Mouse (Mus musculus) lung, adult 2 months (tissue): ENCODE results near the gene Nup54. TPM values are rescaled to one million over a fixed set of nuclear protein-coding genes. Genes with fewer than 3 reads are reported as not detected.

Experiments
- DNase-seq: peaks from one replicate; pipeline ENCODE4 v3.0.0; 2022
- H3K4me1 ChIP-seq: fragments of 200-500 bp; 2 replicates; pipeline ENCODE4 v1.6.1; 2011; ENCODE audit warnings: low read length; ENCODE audit not compliant: control insufficient read depth, insufficient read depth
- H3K4me3 ChIP-seq: fragments of 200-500 bp; replicated peaks from 2 replicates; pipeline ENCODE3; 2011; ENCODE audit warnings: low read depth, mild to moderate bottlenecking, control low read depth, low read length; ENCODE audit errors: extremely low read depth
- CTCF ChIP-seq: fragments of 200-500 bp; IDR thresholded peaks from 2 replicates; pipeline ENCODE4 v1.5.1; 2011; ENCODE audit warnings: mild to moderate bottlenecking, low read length, control low read depth; ENCODE audit not compliant: insufficient read depth
- POLR2A ChIP-seq: fragments of 200-500 bp; IDR thresholded peaks from 2 replicates; pipeline ENCODE4 v1.6.1; 2011; ENCODE audit warnings: low read depth, mild to moderate bottlenecking, control low read depth, low read length, borderline replicate concordance; ENCODE audit errors: extremely low read depth
- WGBS: fragments of 180-500 bp; shearing (Covaris S2); methylation state at CpG from one replicate; pipeline ENCODE4 v1.1.7; 2018; 5-methylcytosine and 5-hydroxymethylcytosine counted together
- polyA plus RNA-seq: library from polyadenylated mRNA; depleted of rRNA; stranded (reverse); fragments of >200 nt; gene quantifications from 2 replicates; pipeline ENCODE4 v1.2.3, GENCODE M21; 2012

The Nup54 gene
- polyA plus RNA-seq, 1 experiment: 13.2 TPM

DNA sequence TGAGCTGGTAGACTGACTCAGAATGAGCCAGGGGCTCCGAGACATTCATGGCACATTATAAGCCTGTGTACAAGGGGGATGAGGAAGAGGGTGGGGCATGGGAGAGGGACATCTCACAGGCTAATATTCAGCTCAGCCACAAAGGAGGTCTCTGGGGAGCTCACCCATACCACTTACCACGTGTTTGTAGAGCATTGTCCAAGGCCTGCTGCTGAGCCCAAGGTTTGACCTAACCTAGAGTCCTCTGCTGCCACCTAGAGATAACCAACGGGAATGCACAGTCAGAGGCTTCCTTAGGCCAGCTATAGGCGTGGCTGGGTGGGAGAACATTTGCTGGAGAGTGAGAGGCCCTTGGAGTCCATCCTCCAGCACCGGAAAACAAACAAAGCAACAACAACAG is 36.9 kb downstream of the Nup54 start:
- WGBS: 22% methylated on average over 5 of the region's 5 CpGs

DNA sequence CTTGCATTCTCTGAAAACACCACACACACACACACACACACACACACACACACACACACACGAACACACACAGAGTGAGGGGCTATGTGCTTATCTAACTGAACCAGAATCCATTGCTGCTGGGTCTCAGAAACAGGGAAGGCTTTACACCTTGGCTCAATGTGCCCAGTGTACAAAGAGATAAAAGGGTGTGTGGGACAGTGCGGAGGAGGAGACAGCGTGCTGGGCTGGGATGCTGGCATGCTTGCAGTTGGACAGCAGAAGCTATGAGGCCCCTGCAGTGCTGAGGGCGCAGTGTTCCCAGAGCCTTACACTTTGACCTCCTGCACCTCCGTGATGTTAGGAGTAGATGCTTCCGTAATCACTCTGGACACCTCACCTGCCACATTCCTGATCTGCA is 38.5 kb downstream of the Nup54 start:
- 81% methylated on average over 6 of the region's 6 CpGs for WGBS
- Histone ChIP-seq H3K4me1 (no peaks in the 10 kb centered on the region), H3K4me3 (no peak overlapping the region)
- no peak for DNase-seq
- TF ChIP-seq POLR2A (no peak), CTCF (no peak)

More for the DNA sequence above, 36.9 kb downstream of the Nup54 start:
- peak; percentile 87 for TF ChIP-seq CTCF
- no peak for TF ChIP-seq POLR2A
- Histone ChIP-seq H3K4me3 (no peak overlapping the region), H3K4me1 (no peaks in the 10 kb centered on the region)
- peak; percentile 64 for DNase-seq

DNA sequence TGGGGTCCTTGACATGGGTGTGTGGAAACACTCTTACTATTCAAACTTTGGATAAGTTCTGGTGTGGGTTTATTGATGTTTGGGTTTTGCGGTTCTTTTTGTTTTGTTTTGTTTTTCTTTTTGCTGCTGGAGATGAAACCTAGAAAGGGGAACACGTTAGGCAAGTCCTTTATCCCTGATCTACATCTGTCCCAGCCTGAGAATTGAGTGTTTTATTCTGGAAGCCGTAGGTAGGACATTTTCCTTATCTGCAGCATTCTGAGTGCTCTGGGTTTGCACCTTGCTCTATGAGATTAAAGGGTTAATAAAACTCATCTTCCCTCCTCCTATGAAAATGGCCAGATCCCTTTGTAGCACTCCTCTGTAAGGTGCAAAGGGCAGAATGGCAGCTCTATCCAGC is 39.3 kb downstream of the Nup54 start:
- no peak for DNase-seq
- no peak for TF ChIP-seq CTCF
- no peak for TF ChIP-seq POLR2A
- H3K4me1 ChIP-seq: no peaks in the 10 kb centered on the region
- no peak overlapping the region for H3K4me3 ChIP-seq
- WGBS: 79% methylated on average over 3 of the region's 3 CpGs

DNA sequence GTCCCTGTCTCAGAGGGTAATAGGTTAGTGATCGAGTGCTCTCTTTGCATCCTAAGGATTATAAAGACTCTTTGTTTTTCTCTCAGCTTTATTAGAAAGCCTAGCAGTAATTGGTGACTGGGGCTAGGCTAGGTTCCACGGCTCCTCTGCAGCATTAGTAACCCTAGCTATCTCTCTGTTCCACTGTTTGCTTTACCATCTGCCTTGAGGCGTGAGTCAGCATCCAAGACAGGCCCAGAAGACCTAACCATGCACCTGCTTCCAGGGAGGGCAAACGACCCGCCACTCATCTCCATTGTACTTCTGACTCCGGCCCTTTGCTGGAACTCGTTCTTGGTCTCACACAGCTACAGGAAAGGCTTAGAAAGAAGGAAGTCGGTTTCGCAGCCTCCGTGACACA is 41.2 kb downstream of the Nup54 start:
- WGBS: 39% methylated on average over 10 of the region's 10 CpGs
- TF ChIP-seq CTCF (no peak), POLR2A (no peak)

DNA sequence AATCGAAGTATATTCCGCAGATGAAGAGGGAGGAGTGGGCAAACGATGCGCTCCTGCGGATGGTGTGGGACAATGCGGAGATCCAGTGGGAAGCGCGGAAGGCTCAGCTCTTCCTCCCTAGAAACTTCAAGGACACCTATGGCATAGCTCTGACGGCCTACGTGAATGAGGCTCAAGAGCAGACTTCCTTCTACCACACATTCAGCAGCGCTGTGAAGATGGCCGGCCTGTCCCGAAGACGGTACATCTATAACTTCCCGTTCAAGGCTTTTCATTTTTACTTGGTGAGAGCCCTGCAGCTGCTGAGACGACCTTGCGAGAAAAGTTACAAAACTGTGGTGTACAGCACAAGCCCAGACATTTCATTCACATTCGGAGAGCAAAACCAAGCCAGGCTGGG is 42.5 kb downstream of the Nup54 start:
- H3K4me3 ChIP-seq: no peak overlapping the region
- TF ChIP-seq CTCF (no peak), POLR2A (no peak)
- DNase-seq: no peak
- no peaks in the 10 kb centered on the region for H3K4me1 ChIP-seq
- 46% methylated on average over 18 of the region's 18 CpGs for WGBS

More for the DNA sequence above, 41.2 kb downstream of the Nup54 start:
- H3K4me1 ChIP-seq: no peaks in the 10 kb centered on the region
- no peak overlapping the region for H3K4me3 ChIP-seq
- no peak for DNase-seq

DNA sequence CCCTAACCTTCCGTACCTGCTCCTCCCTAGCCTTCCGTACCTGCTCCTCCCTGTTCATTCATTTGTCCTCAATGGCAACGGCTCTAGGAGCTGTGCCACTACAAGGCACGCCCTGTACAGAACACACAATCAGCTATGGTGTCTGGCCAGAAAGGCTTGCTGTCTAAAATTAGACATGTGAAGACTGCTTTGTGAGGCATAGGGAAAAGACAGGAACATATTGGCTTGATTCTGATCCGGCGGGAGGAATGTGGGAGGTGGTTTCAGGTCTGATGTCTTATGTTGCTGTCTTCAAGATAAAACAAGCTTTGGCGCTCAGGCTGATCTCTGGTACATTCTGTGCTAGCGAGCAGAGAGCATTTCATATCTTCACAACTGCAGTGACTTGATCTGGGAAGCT is 44.4 kb downstream of the Nup54 start:
- no peak for DNase-seq
- Histone ChIP-seq H3K4me1 (peaks cover 3% of the 10 kb centered on the region; the same call in 1 of the 2 replicates), H3K4me3 (no peak overlapping the region)
- 54% methylated on average over 8 of the region's 8 CpGs for WGBS
- TF ChIP-seq CTCF (no peak), POLR2A (no peak)

DNA sequence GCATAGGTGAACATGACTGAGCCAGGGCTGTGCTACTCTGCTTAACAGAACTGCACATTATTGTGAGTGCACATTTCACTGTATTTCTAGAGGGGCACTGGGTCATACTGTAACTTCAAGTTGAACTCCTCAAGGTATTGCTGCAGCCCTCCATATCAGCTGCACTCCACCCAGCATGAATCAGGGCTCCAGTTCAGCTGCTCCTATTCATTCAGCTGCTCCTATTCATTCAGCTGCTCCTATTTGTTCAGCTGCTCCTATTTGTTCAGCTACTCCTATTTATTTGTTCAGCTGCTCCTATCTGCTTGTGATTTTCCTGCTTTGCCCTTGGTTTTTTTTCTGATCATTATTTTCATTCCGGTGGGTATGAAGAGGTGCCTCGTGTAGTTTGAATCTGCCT is 45.0 kb downstream of the Nup54 start:
- peaks cover 3% of the 10 kb centered on the region; the same call in 1 of the 2 replicates for H3K4me1 ChIP-seq
- no peak for DNase-seq
- 51% methylated on average over 2 of the region's 2 CpGs for WGBS
- TF ChIP-seq CTCF (no peak), POLR2A (no peak)
- no peak overlapping the region for H3K4me3 ChIP-seq

DNA sequence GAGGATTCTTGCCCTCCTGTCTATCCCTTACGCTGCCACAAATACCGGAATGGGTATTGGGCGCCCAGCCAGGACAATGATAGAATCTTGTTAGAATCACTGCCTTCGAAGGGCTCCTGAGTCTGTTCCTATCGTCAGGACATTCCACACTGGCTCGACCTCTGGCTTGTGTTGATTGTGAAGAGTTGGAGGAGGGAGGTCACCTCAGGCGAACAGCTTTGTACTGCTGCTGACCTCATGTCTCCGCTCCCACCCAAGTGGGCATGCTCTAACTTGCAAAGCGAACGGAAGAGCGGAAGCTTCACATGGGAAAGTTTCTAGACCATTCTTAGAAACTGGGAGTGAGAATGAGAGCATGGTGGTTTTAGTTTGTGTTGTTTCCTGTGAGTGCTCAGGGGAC is 47.6 kb downstream of the Nup54 start:
- peak; percentile 11; the same call in 1 of the 2 replicates for TF ChIP-seq POLR2A
- no peak for TF ChIP-seq CTCF
- peaks cover 3% of the 10 kb centered on the region; the same call in 1 of the 2 replicates for H3K4me1 ChIP-seq
- DNase-seq: no peak
- 41% methylated on average over 11 of the region's 11 CpGs for WGBS
- no peak overlapping the region for H3K4me3 ChIP-seq

DNA sequence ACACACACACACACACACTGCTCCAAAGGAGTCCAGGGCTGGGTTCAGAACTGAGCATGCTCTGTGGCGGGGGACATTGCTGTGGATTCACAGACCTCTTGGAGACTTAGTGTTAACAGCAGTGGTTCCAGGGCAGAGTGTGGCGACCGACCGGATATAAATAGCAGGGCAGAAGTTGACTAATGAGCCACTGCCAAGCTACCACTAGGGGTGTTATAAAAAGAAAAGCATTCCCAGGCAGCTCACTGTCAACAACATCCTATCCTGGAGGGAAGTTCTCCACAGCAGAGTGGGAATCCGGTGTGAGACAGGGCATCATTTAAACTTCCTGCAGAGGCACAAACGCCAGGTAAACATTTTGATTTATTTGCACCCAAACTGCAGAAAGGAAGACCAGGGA is 48.4 kb downstream of the Nup54 start:
- H3K4me1 ChIP-seq: peaks cover 3% of the 10 kb centered on the region; the same call in 1 of the 2 replicates
- DNase-seq: no peak
- TF ChIP-seq CTCF: no peak
- no peak for TF ChIP-seq POLR2A
- 13% methylated on average over 6 of the region's 6 CpGs for WGBS
- no peak overlapping the region for H3K4me3 ChIP-seq

DNA sequence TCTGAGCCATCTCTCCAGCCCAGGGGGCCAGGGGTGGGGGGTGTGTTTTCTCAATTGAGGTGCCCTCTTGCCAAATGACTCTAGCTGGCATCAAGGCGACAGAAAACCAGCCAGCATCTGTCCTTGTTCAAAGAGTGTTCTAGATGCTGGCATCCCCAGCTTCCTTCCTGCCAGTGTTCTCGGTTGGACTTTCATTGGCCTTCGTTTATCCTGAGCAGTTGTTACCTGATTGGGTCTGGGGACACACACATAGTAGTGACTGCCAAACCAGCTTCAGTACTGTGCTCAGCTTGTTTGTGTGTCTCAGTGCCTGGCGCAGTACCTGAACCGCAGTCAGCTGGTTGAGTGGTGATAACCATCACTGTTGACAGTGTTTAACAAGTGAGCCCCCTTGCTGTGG is 48.9 kb downstream of the Nup54 start:
- Histone ChIP-seq H3K4me3 (no peak overlapping the region), H3K4me1 (peaks cover 3% of the 10 kb centered on the region; the same call in 1 of the 2 replicates)
- WGBS: 56% methylated on average over 5 of the region's 5 CpGs
- DNase-seq: no peak
- TF ChIP-seq CTCF (no peak), POLR2A (no peak)

DNA sequence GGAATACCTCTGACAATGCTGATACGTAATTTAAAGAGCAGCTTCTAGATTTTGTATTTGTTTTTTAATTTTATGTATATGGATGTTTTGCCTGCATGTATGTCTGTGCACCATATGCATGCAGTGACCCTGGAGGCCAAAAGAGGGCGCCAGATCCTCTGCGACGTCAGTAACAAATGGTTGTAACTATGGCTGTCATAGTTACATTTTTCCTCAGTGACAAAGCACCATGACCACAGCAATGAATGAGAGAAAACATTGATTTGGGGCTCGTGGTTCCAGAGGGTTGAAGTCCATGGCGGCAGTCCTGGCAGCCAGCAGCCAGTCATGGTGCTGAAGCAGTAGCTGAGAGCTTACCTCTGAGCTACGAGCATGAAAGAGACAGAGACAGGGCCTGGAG is 50.2 kb downstream of the Nup54 start:
- TF ChIP-seq CTCF: peak; percentile 57
- TF ChIP-seq POLR2A: no peak
- Histone ChIP-seq H3K4me1 (peaks cover 3% of the 10 kb centered on the region; the same call in 1 of the 2 replicates), H3K4me3 (no peak overlapping the region)
- 51% methylated on average over 7 of the region's 7 CpGs for WGBS
- DNase-seq: no peak
